Comparison of ENCODE assay signal across 8 mouse cellular contexts in genomic region chr7:126779983-126780970, GRCm38 (mm10). TPM values are rescaled to one million over a fixed set of nuclear protein-coding genes. Genes with fewer than 3 reads are reported as not detected.
A peak's percentile ranks its signal among the peaks of the same experiment; 100 is the strongest.
DNase-seq lines count a peak whose midpoint lies in the region; ATAC-seq lines count a peak whose summit lies in the region.

No protein-coding gene starts in this region.

- peak overlapping the region; percentile 50 for H3K9ac ChIP-seq in intestine, embryonic 14.5 days (ENCODE audit: low read length)
- peak overlapping the region; percentile 52 for H3K9ac ChIP-seq in limb, embryonic 11.5 days (ENCODE audit: low read length)
- peak overlapping the region; percentile 64 for H3K9ac ChIP-seq in midbrain, embryonic 13.5 days (replicated peaks)

- H3K4me2 ChIP-seq in intestine, embryonic 14.5 days (ENCODE audit: low read length), result peak overlapping the region; percentile 91
- peak overlapping the region; percentile 90 for H3K4me2 ChIP-seq in limb, embryonic 11.5 days (ENCODE audit: low read depth, severe bottlenecking)
- peak overlapping the region; percentile 71 for H3K4me2 ChIP-seq in midbrain, embryonic 13.5 days (replicated peaks)

- H3K4me3 ChIP-seq in intestine, embryonic 14.5 days (ENCODE audit: low read depth, low read length), result peak overlapping the region; percentile 43
- peak overlapping the region; percentile 37 for H3K4me3 ChIP-seq in limb, embryonic 11.5 days (ENCODE audit: low read depth, low read length)
- peak overlapping the region; percentile 40 for H3K4me3 ChIP-seq in midbrain, embryonic 13.5 days (replicated peaks)

- under 1% methylated on average over 21 of the region's 21 CpGs for WGBS in intestine, embryonic 14.5 days
- under 1% methylated on average over 21 of the region's 21 CpGs for WGBS in limb, embryonic 11.5 days
- WGBS in midbrain, embryonic 13.5 days, result 2% methylated on average over 21 of the region's 21 CpGs

- peaks cover 40% of the 10 kb centered on the region for H3K4me1 ChIP-seq in intestine, embryonic 14.5 days (replicated peaks; ENCODE audit: control insufficient read depth, insufficient read depth, low read length)
- peaks cover 20% of the 10 kb centered on the region for H3K4me1 ChIP-seq in limb, embryonic 11.5 days (ENCODE audit: control insufficient read depth, insufficient read depth, low read length)
- H3K4me1 ChIP-seq in midbrain, embryonic 13.5 days (replicated peaks), result peaks cover 53% of the 10 kb centered on the region

- DNase-seq in ovary, adult 18-20 months (ENCODE audit: low spot score), result peak; percentile 69
- DNase-seq in ovary, postnatal 10 days (ENCODE audit: low spot score), result no peak
- DNase-seq in embryo, embryonic 10 days (ENCODE audit: low spot score), result peak; percentile 95
- peak; percentile 83 for DNase-seq in gastrocnemius, postnatal 25 days
- peak; percentile 93 for DNase-seq in intestine, embryonic 14.5 days (ENCODE audit: low spot score)
- peak; percentile 95 for DNase-seq in limb, embryonic 11.5 days (ENCODE audit: low spot score)
- peak; percentile 89 to 95 for DNase-seq in spleen, postnatal 10 days (ENCODE audit: low spot score in 2 of 2)

- H3K36me3 ChIP-seq in intestine, embryonic 14.5 days (ENCODE audit: control insufficient read depth, insufficient read depth, low read length), result peaks cover 24% of the 10 kb centered on the region
- H3K36me3 ChIP-seq in limb, embryonic 11.5 days (ENCODE audit: control insufficient read depth, insufficient read depth, low read length), result peaks cover 5% of the 10 kb centered on the region; the same call in 1 of the 2 replicates
- H3K36me3 ChIP-seq in midbrain, embryonic 13.5 days, result peaks cover 16% of the 10 kb centered on the region

- H3K9me3 ChIP-seq in intestine, embryonic 14.5 days (ENCODE audit: control insufficient read depth, low read length), result no peaks in the 10 kb centered on the region
- H3K9me3 ChIP-seq in limb, embryonic 11.5 days (ENCODE audit: control insufficient read depth, low read length), result no peaks in the 10 kb centered on the region
- H3K9me3 ChIP-seq in midbrain, embryonic 13.5 days, result no peaks in the 10 kb centered on the region

- H3K27ac ChIP-seq in intestine, embryonic 14.5 days (ENCODE audit: low read depth), result peak overlapping the region; percentile 51
- peak overlapping the region; percentile 64 for H3K27ac ChIP-seq in limb, embryonic 11.5 days (replicated peaks; ENCODE audit: low read depth, low read length)
- H3K27ac ChIP-seq in midbrain, embryonic 13.5 days, result peak overlapping the region; percentile 79

- ATAC-seq in intestine, embryonic 14.5 days (replicated peaks; ENCODE audit: low FRiP score, low TSS enrichment, low read depth), result peak; percentile 74
- ATAC-seq in limb, embryonic 11.5 days (ENCODE audit: insufficient number of reproducible peaks, low FRiP score, low TSS enrichment, low read depth), result peak; percentile 60
- ATAC-seq in midbrain, embryonic 13.5 days, result peak; percentile 73

- H3K27me3 ChIP-seq in intestine, embryonic 14.5 days (replicated peaks; ENCODE audit: control insufficient read depth, insufficient read depth, low read length), result no peaks in the 10 kb centered on the region
- H3K27me3 ChIP-seq in limb, embryonic 11.5 days (ENCODE audit: control insufficient read depth, insufficient read depth, low read length), result no peaks in the 10 kb centered on the region
- H3K27me3 ChIP-seq in midbrain, embryonic 13.5 days, result no peaks in the 10 kb centered on the region

RNA-seq across cellular contexts. Expression of gene Tbx6, which starts 1.0 kb away (rescaled TPM):
- total RNA-seq in gastrocnemius, postnatal 25 days (2021), result under 1 TPM; 0.20 to 0.62 TPM
- 0.36 and 0.47 TPM in 2 replicates for polyA plus RNA-seq in intestine, embryonic 14.5 days (2014; fragmentation: Nextera tagmentation; extraction: Ambion mirVana)
- polyA plus RNA-seq in limb, embryonic 11.5 days (2014; fragmentation: Nextera tagmentation; extraction: Ambion mirVana), result 0.45 and 0.67 TPM in 2 replicates
- 0.36 and 0.49 TPM in 2 replicates for polyA plus RNA-seq in midbrain, embryonic 13.5 days (2015; fragmentation: Nextera tagmentation; extraction: Ambion mirVana)

RNA-seq across cellular contexts. Expression of gene Ypel3, which starts 3.5 kb away (rescaled TPM):
- total RNA-seq in gastrocnemius, postnatal 25 days (2021), result 10 to 100 TPM; 63.8 to 69.0 TPM
- 105 and 106 TPM in 2 replicates for polyA plus RNA-seq in intestine, embryonic 14.5 days (2014; fragmentation: Nextera tagmentation; extraction: Ambion mirVana)
- polyA plus RNA-seq in limb, embryonic 11.5 days (2014; fragmentation: Nextera tagmentation; extraction: Ambion mirVana), result 97.8 and 112 TPM in 2 replicates
- polyA plus RNA-seq in midbrain, embryonic 13.5 days (2015; fragmentation: Nextera tagmentation; extraction: Ambion mirVana), result 163 and 180 TPM in 2 replicates

RNA-seq across cellular contexts. Expression of gene Ppp4c, which starts 12.0 kb away (rescaled TPM):
- total RNA-seq in gastrocnemius, postnatal 25 days (2021), result 10 to 100 TPM; 21.7 to 26.8 TPM
- polyA plus RNA-seq in intestine, embryonic 14.5 days (2014; fragmentation: Nextera tagmentation; extraction: Ambion mirVana), result 277 and 280 TPM in 2 replicates
- polyA plus RNA-seq in limb, embryonic 11.5 days (2014; fragmentation: Nextera tagmentation; extraction: Ambion mirVana), result 400 and 426 TPM in 2 replicates
- 224 and 241 TPM in 2 replicates for polyA plus RNA-seq in midbrain, embryonic 13.5 days (2015; fragmentation: Nextera tagmentation; extraction: Ambion mirVana)

RNA-seq across cellular contexts. Expression of gene Gdpd3, which starts 14.1 kb away (rescaled TPM):
- total RNA-seq in gastrocnemius, postnatal 25 days (2021), result 1 to 10 TPM in 1 of 2 experiments, under 1 TPM in 1; 0.49 to 1.6 TPM
- 3.6 and 3.9 TPM in 2 replicates for polyA plus RNA-seq in intestine, embryonic 14.5 days (2014; fragmentation: Nextera tagmentation; extraction: Ambion mirVana)
- 1.7 and 2.4 TPM in 2 replicates for polyA plus RNA-seq in limb, embryonic 11.5 days (2014; fragmentation: Nextera tagmentation; extraction: Ambion mirVana)
- 2.5 and 2.9 TPM in 2 replicates for polyA plus RNA-seq in midbrain, embryonic 13.5 days (2015; fragmentation: Nextera tagmentation; extraction: Ambion mirVana)

RNA-seq across cellular contexts. Expression of gene Fam57b, which starts 17.2 kb away (rescaled TPM):
- total RNA-seq in gastrocnemius, postnatal 25 days (2021), result 10 to 100 TPM; 50.5 to 55.3 TPM
- 1.5 and 1.8 TPM in 2 replicates for polyA plus RNA-seq in intestine, embryonic 14.5 days (2014; fragmentation: Nextera tagmentation; extraction: Ambion mirVana)
- not detected in 2 replicates for polyA plus RNA-seq in limb, embryonic 11.5 days (2014; fragmentation: Nextera tagmentation; extraction: Ambion mirVana)
- 48.3 and 52.6 TPM in 2 replicates for polyA plus RNA-seq in midbrain, embryonic 13.5 days (2015; fragmentation: Nextera tagmentation; extraction: Ambion mirVana)
